Mouse (Mus musculus) ES-Bruce4 (cell line): ENCODE results near the gene Ccar1.

ENCODE experiments used
- CTCF ChIP-seq: IDR thresholded peaks from one replicate; pipeline ENCODE4 v1.8.1; 2011; ENCODE audit warnings: low read depth, low read length
- EP300 ChIP-seq: IDR thresholded peaks from 2 replicates; pipeline ENCODE4 v1.6.1; 2011; ENCODE audit warnings: low read depth, low read length; ENCODE audit not compliant: insufficient read depth

GRCm38 (mm10) chr10:62804106-62804505, 12.0 kb upstream of the Ccar1 start:
- TF ChIP-seq CTCF, result peak; percentile 30
- TF ChIP-seq EP300, result no peak
